Mouse (Mus musculus) adipose tissue, adult 10 weeks (tissue): Measurements from ENCODE around the gene Ippk. TPM values are rescaled to one million over a fixed set of nuclear protein-coding genes. Genes with fewer than 3 reads are reported as not detected.

Experiments used
- polyA plus RNA-seq: library from polyadenylated mRNA; stranded (reverse); fragments of 350-450 nt; fragmentation: Illumina TruSeq; extraction: RNeasy Lipid Tissue Mini Kit (QIAGEN cat#74804); gene quantifications from one replicate; pipeline ENCODE4 v1.2.3, GENCODE M21; 2014; ENCODE audit warnings: low read depth, low replicate concordance

Gene Ippk
- polyA plus RNA-seq = 14.9 TPM

DNA sequence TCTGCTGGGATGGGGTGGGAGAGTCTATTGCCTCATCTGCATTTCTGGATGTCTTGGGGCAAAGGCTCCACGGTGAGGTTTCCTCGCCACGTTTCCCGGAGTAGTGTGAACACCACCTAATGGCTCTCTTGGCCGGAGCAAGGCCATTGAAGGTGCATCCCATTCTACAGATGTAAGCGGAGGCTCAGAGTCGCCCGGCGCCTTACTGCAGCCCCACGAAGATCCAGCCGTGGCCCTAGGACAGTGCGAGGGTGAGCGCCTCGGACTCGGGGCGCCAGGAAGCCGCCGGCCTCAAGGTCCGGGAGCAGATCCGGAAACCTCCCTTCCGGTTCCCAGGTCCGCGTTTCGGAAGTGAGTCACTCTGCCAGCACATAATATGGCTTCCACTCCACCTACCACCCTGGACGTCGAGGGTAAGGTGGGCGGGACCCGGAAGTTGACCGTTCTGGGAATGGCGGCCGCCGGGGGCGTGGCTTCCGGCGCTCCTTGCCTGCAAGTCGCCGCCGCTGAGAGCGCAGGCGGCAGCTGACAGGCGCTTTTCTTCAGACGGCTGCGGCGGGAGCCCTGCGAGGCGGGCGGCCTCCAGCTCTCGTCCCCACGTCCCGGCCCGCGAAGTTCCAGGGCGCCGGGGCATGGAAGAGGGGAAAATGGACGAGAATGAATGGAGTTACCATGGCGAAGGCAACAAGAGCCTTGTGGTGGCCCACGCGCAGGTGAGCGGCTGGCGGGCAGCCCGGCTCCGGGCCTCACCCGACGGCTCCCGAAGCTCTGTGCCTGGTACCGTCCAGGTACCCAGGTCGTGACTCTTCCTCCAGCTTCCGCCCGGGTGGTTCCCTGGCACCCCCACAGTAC, at the start of gene Ippk:
Ippk (plus strand) TSS at position 496 of the 852 bp plus-strand sequence.

DNA sequence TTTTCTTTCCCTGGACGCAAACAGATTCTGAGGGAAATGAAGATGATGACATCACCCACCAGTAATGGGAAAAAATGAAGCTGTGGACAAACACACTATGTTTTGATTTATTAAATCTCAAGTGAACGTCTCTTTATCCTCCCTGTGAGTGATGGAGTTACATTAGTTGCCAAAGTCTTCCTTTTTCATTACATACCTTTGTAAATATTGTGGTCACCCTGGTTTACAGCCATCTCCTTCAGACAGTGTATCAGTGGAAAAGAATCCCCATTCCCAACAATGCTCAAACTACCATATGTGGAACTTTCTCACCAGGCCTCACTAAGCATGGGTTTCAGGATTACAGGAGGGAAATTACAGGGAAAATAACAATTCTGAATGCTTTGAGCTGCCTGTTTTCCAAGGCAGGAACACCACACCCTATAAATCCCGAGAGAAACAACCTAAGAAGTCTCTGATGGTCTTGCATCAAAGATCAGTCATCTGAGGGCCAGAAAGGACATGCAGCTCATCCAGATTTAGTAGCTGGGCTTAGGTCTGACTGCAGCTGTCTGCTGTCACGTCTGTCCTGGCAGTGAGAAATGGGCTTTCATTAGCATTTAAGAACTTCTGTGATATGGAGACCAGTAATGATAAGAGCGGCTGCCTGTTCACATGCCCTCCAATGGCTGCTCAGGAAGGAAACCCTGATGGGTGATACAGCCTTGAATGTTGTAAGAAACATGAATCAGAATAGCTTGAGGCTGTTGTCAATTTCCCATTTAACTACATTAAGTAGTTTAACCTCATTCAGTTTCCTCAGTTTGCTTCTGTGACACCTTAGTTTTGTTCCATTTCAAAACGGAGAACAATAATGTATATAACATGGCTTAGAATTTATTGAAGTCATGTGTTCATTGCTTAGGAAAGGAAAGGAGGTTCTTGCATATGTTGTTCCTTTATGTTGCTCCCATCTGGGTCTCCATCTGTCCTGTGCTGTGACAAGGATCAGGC, 71.6 kb downstream of the Ippk start, which contains the start of gene Tes3-ps:
Tes3-ps (plus strand) TSS at position 943 of the 993 bp plus-strand sequence.

GRCm38 (mm10) chr13:49504510-49504909, 83.5 kb downstream of the Ippk start, which contains the start of gene Ecm2:
TSS of gene Ecm2 (plus strand) at chr13:49504810.

Other genes with a start within 250 kb of the Ippk start
- gene Ninj1, start 233.8 kb upstream of the Ippk start, polyA plus RNA-seq = 54.3 TPM
- gene Card19, start 205.2 kb upstream of the Ippk start, polyA plus RNA-seq = 50.8 TPM
- gene Susd3, start 172.5 kb upstream of the Ippk start, polyA plus RNA-seq = 8.1 TPM
- gene Fgd3, start 100.9 kb upstream of the Ippk start, polyA plus RNA-seq = 3.0 TPM
- gene Bicd2, start 79.7 kb upstream of the Ippk start, polyA plus RNA-seq = 22.7 TPM
- 0.12 TPM for gene Tes3-ps, start 72.1 kb downstream of the Ippk start, polyA plus RNA-seq
- gene Ecm2, start 83.6 kb downstream of the Ippk start, polyA plus RNA-seq = 15.4 TPM
- gene Aspn, start 123.2 kb downstream of the Ippk start, polyA plus RNA-seq = 22.3 TPM
- 5.0 TPM for gene Omd, start 161.2 kb downstream of the Ippk start, polyA plus RNA-seq
- gene Ogn, start 186.8 kb downstream of the Ippk start, polyA plus RNA-seq = 116 TPM
- 2.1 TPM for gene Cenpp, start 231.5 kb downstream of the Ippk start, polyA plus RNA-seq
- 10.6 TPM for gene Nol8, start 231.8 kb downstream of the Ippk start, polyA plus RNA-seq